Mouse (Mus musculus) embryonic fibroblast, embryonic 13.5 days (primary cell): ENCODE data around the gene Cd83. TPM values are rescaled to one million over a fixed set of nuclear protein-coding genes. Genes with fewer than 3 reads are reported as not detected.

ENCODE experiments used
- H3K27ac ChIP-seq: 2 replicates; pipeline ENCODE4 v1.5.1; 2012; ENCODE audit warnings: low read length, control low read depth, inconsistent platforms; ENCODE audit not compliant: insufficient read depth
- H3K4me1 ChIP-seq: 2 replicates; pipeline ENCODE4 v1.6.1; 2011; ENCODE audit warnings: low read length; ENCODE audit not compliant: control insufficient read depth, insufficient read depth
- H3K4me3 ChIP-seq: 2 replicates; pipeline ENCODE4 v1.5.1; 2011; ENCODE audit warnings: mild to moderate bottlenecking, control low read depth, low read length; ENCODE audit not compliant: insufficient read depth
- CTCF ChIP-seq: IDR thresholded peaks from 2 replicates; pipeline ENCODE4 v1.5.1; 2011; ENCODE audit warnings: mild to moderate bottlenecking, control low read depth, low read length, moderate library complexity, borderline replicate concordance; ENCODE audit not compliant: insufficient read depth
- POLR2A ChIP-seq: IDR thresholded peaks from 2 replicates; pipeline ENCODE4 v1.6.1; 2011; ENCODE audit warnings: low read depth, mild to moderate bottlenecking, control low read depth, low read length, moderate library complexity
- polyA plus RNA-seq: library from polyadenylated mRNA; stranded (reverse); fragments of >200 nt; gene quantifications from 2 replicates; pipeline ENCODE4 v1.2.4, GENCODE M21; 2011; ENCODE audit warnings: low read depth; ENCODE audit not compliant: missing spikeins, insufficient read length

Cd83 gene
- polyA plus RNA-seq, 1 experiment = 0.25 TPM

DNA sequence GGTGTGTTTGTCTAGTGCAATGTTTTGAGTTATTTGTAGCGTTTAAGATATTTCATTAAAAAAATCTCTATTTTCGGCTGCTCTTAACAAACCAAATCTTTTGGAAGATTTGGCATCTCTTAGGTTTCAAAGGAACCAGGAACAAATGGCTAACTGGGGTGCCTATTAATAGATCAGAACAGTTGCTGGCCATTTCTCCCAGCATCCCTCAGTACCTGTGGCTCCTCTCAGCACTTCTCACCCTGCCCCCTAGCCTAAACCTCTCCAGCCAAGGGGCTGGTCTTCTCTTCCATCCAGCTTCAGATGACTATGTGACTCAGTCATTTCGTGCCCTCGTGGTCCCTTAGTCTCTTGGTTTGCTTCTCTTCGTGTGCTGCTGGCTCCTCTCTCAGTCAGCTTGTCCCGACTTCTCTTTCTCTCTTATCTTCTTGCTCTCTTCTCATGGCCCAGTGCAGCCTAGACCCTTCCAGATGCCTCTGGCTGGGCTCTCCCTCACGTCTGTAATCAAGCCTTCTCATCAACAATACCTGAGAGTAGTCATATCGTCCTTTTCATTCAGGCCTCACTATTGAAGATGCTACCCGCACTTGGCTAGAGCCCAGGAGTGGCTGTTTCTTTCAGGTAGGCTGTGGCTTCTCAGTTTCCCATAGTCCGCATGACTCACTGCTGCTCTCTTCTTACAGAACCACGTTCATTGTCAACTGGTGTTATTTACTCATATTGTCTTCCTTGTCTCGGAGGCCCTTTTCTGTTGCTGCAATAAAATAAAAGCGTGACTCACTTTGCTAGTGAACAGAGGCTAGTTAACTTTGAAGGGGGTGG, 9.8 kb upstream of the Cd83 start:
- H3K4me1 ChIP-seq = peaks cover 7% of the 10 kb centered on the region

DNA sequence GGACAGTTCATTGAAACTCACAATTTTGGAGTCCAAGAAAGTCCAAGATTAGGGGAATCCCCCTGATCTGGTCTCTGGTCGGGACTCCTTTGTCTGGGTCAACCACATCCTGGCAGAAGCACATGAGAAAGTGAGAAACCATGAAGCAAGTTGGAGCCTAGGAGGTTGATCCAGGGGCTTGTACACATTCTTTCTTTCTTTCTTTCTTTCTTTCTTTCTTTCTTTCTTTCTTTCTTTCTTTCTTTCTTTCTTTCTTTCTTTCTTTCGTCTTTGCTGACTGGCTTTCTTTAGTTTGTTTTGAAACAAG, 9.2 kb upstream of the Cd83 start:
- no peak for TF ChIP-seq CTCF
- TF ChIP-seq POLR2A = no peak
- no peak overlapping the region for H3K4me3 ChIP-seq
- H3K4me1 ChIP-seq = peaks cover 7% of the 10 kb centered on the region
- H3K27ac ChIP-seq = no peak overlapping the region

More for the DNA sequence above, 9.8 kb upstream of the Cd83 start:
- Histone ChIP-seq H3K27ac (no peak overlapping the region), H3K4me3 (no peak overlapping the region)
- TF ChIP-seq CTCF (no peak), POLR2A (no peak)

DNA sequence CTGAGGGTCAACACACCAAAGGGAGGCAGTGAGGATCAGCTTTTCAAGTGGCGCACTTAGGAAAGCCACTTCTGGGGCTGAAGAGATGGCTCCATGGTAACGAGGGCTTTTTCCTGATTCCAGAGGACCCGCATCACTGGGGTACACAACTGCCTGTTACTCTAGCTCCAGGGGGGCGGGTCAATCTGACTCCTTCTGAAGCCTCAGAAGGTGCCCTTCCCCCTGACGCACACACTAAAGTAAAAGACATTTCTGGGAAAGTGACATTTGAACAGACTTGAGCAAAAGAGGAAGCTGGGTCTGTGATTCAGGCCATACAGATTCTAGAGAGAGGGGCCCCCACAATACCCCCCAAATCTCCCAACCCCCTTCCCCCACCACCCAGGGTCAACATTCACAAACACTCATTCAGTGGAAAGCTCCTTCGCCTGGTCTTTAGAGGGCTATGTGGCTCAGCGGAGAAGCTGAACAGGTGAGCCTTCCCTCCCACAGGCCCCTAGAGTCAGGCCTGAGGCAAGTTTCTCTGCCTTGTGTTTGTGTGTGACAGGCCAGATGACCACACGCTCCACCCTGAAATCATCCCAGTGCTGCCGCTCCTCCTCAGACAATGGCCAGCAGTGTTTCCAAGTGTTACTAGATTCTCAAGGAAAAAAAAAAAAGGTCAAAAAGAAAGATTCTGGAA, 7.1 kb upstream of the Cd83 start:
- no peak for TF ChIP-seq CTCF
- Histone ChIP-seq H3K27ac (no peak overlapping the region), H3K4me3 (no peak overlapping the region), H3K4me1 (peaks cover 7% of the 10 kb centered on the region)

DNA sequence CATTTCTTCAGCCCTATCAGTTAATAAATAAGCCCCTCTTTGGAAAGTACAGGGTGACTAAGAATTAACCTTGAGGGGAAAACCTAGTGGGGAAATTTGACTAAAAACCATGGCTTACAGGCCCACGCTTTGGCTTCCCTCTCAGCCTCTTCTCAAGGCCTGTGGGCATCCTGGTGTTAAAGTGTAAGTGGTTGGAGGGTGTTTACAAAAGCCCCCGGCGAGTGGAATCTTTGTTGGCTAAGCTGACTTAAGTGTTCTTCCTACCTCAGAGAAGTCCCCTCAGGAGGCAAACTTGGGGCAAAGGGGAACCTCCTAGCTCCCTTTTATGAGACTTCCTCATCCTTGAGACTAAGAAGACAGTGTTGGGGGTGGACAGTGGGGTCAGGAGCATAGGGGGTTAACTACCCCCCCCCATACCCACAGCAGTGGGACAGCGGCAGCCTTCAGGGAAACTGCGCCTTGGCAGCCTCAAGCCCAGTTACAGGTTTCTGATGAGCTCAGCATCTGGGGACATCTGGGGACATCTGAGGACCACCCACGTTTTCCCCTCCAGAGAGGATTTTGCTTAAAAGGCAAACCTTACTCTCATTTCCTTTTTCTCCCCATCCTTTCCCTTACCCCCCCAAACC, 6.4 kb upstream of the Cd83 start:
- Histone ChIP-seq H3K4me3 (no peak overlapping the region), H3K27ac (no peak overlapping the region), H3K4me1 (peaks cover 7% of the 10 kb centered on the region)
- no peak for TF ChIP-seq CTCF
- TF ChIP-seq POLR2A = no peak

DNA sequence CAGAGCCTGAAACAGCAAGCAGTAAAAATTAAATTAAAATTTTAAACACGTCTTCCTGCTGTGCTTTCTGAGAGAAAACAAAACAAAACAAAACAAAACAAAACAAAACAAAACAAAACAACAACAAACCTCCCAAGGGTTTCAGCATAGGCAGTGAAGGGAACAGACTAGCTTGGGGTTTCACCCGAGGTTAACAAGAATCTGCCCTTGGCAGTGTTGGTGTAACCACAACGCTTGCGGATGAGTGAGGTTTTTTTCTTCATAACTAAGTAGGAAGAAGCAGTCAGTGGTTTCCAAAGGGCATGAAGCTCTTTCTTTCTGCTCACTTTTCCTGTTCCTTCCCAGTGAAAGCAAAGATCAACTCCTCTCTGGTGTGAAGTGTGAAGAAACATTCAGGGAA, 5.6 kb upstream of the Cd83 start:
- TF ChIP-seq POLR2A (no peak), CTCF (no peak)
- H3K4me1 ChIP-seq = peaks cover 7% of the 10 kb centered on the region
- H3K27ac ChIP-seq = no peak overlapping the region
- H3K4me3 ChIP-seq = no peak overlapping the region

DNA sequence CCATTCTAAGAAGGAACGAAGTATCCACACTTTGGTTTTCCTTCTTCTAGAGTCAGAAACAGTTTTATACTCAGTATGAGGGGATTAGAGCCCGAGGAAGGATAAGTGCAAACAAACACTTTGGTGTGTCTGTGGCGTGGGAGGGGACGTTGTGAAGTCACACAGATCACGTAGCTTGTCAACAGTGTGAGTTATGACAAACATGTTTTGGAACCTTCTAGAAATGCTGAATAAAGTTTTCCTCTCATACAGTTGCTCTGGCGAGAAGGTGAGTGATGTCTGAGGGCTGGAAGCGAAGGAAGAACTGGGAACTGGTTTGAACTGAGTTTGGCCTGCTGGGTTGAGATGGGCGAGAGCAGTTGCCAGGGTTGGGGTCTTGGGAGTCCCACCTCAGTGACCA, 4.5 kb upstream of the Cd83 start:
- TF ChIP-seq POLR2A (no peak), CTCF (no peak)
- Histone ChIP-seq H3K4me1 (peaks cover 4% of the 10 kb centered on the region; the same call in 1 of the 2 replicates), H3K4me3 (no peak overlapping the region), H3K27ac (no peak overlapping the region)

DNA sequence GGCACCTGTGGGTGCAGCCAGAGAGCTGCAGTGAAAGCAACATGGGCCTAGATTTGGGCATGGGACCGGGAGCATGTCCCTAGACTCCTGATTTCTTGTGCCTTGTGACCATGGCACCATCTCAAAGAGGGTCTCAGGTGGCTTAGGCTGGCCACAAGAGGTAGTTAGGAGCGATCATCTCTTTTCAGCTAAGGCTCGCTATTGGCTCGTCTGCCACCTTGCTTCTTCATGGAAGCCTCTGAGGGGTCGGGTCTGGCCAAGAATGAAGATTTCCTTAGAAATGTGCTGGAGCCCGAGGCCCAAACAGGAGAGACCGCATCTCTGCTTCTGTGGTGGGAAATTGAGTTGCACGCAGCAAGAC, 1.1 kb downstream of the Cd83 start:
- Histone ChIP-seq H3K4me1 (no peaks in the 10 kb centered on the region), H3K4me3 (no peak overlapping the region), H3K27ac (no peak overlapping the region)
- TF ChIP-seq CTCF (no peak), POLR2A (no peak)

DNA sequence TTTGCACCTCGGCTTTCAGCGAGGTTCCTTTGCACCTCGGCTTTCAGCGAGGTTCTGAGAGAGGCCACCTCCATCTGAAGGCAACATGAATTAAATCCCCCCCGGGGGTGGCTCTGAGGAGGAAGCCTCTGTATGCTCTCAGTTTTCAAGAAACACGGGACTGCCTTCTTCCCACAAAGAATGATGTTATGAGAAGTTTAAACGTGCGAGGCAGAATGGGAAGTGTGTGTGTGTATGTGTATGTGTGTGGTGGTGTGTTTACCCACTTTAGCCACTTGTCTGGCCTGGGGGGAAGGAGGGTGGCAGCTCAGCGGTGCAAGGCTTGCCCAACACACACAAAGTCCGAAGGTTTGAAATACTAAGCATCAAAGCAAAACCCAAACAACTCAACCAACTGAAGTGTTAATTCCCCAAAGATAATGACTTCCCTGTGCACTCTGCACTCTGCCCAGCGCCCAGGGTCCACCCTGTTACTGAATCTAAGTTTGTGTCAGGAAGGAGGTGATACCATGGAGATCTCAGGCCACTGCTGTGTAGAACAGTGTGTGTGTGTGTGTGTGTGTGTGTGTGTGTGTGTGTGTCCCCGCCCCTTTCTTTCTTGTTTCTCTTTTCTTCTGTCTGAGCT, 1.7 kb downstream of the Cd83 start:
- TF ChIP-seq POLR2A (no peak), CTCF (no peak)
- H3K4me3 ChIP-seq = no peak overlapping the region
- H3K4me1 ChIP-seq = no peaks in the 10 kb centered on the region
- no peak overlapping the region for H3K27ac ChIP-seq

DNA sequence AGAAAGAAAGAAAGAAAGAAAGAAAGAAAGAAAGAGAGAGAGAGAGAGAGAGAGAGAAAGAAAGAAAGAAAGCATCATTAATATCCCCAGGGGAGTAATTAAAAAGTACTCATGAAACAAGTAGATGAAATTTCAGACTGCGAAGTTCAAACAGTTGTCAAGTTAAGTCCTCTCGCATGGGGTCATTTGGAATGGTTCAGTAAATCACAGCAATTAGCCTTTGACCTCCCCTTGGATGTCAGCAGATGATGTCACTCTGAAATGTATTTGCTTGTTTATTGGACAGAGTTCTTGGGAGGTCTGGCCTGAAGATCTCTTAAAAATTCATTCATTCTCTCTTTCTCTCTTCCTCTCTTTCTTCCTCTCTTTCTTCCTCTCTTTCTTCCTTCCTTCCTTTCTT, 2.7 kb downstream of the Cd83 start:
- no peak for TF ChIP-seq POLR2A
- no peak for TF ChIP-seq CTCF

DNA sequence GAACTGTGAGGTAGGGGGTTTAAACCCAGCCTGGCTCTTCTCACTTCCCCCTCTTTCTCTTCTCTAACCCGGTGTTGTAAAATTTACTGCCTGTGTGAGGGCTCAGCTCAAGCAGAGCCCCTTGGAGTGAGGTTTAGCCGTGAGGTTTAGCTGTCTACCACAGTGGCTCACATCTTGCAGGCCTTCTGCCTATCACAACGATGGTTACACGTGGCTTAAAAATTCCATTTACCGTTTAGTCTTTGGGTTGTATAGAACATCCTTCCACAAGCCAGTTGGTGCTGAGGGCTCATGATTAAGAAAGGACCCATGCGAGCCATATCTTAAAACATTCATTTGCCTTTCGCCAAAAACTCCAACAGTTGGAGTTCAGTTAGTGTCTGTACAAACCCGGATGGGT, 3.5 kb downstream of the Cd83 start:
- H3K27ac ChIP-seq = no peak overlapping the region
- no peak overlapping the region for H3K4me3 ChIP-seq
- no peaks in the 10 kb centered on the region for H3K4me1 ChIP-seq
- TF ChIP-seq CTCF (no peak), POLR2A (no peak)

More for the DNA sequence above, 2.7 kb downstream of the Cd83 start:
- no peak overlapping the region for H3K4me3 ChIP-seq
- H3K27ac ChIP-seq = no peak overlapping the region
- H3K4me1 ChIP-seq = no peaks in the 10 kb centered on the region
